Mouse (Mus musculus) embryonic facial prominence, embryonic 11.5 days (tissue): Measurements from ENCODE around the gene Gm8439. TPM values are rescaled to one million over a fixed set of nuclear protein-coding genes. Genes with fewer than 3 reads are reported as not detected.

ENCODE experiments used
- ATAC-seq: fragments of 200-750 bp; cut with Nextera tagmentation; replicated peaks from 2 replicates; pipeline ENCODE4 v1.8.0; 2017; ENCODE audit warnings: low read depth; ENCODE audit not compliant: insufficient number of reproducible peaks, low FRiP score, low TSS enrichment
- DNase-seq: peaks from one replicate; pipeline ENCODE4 v3.0.0-alpha.2; 2015; ENCODE audit warnings: low spot score
- H3K27ac ChIP-seq: fragments of 300-500 bp; sonication (generic); replicated peaks from 2 replicates; pipeline ENCODE4 v1.5.1; 2014; ENCODE audit warnings: mild to moderate bottlenecking, low read depth, low read length, control low read depth
- H3K27me3 ChIP-seq: fragments of 300-500 bp; sonication (generic); 2 replicates; pipeline ENCODE4 v1.6.1; 2014; ENCODE audit warnings: mild to moderate bottlenecking, low read length, moderate library complexity, mixed read lengths; ENCODE audit not compliant: control insufficient read depth, insufficient read depth
- H3K36me3 ChIP-seq: fragments of 300-500 bp; sonication (generic); replicated peaks from 2 replicates; pipeline ENCODE4 v1.6.1; 2014; ENCODE audit warnings: low read depth, mild to moderate bottlenecking, low read length, moderate library complexity, mixed read lengths; ENCODE audit not compliant: control insufficient read depth, insufficient read depth
- H3K4me1 ChIP-seq: fragments of 300-500 bp; sonication (generic); 2 replicates; pipeline ENCODE4 v1.6.1; 2014; ENCODE audit warnings: low read length, mixed read lengths; ENCODE audit not compliant: control insufficient read depth, insufficient read depth
- H3K4me2 ChIP-seq: fragments of 300-500 bp; sonication (generic); 2 replicates; pipeline ENCODE4 v1.6.1; 2014; ENCODE audit warnings: low read depth, mild to moderate bottlenecking, control low read depth, low read length, moderate library complexity
- H3K4me3 ChIP-seq: fragments of 300-500 bp; sonication (generic); 2 replicates; pipeline ENCODE4 v1.5.1; 2014; ENCODE audit warnings: low read depth, low read length, control low read depth
- H3K9ac ChIP-seq: fragments of 300-500 bp; sonication (generic); replicated peaks from 2 replicates; pipeline ENCODE4 v1.6.1; 2014; ENCODE audit warnings: mild to moderate bottlenecking, control low read depth, low read length
- H3K9me3 ChIP-seq: fragments of 300-500 bp; sonication (generic); replicated peaks from 2 replicates; pipeline ENCODE4 v1.6.1; 2016; ENCODE audit warnings: mild to moderate bottlenecking, low read length, inconsistent platforms, mixed read lengths; ENCODE audit not compliant: control insufficient read depth
- WGBS: fragments of 180-500 bp; shearing (Covaris S2); extraction: QIAGEN DNeasy Blood & Tissue Kit; methylation state at CpG from one replicate; pipeline ENCODE4 v1.1.7; 2014; 5-methylcytosine and 5-hydroxymethylcytosine counted together
- polyA plus RNA-seq: library from polyadenylated mRNA; unstranded; fragments of >200 nt; fragmentation: Nextera tagmentation; extraction: Ambion mirVana; gene quantifications from 2 replicates; pipeline ENCODE4 v1.2.1, GENCODE M21; 2014

Gm8439 gene
- polyA plus RNA-seq, 1 experiment from 2014 or later: not detected

GRCm38 (mm10) chr4:120643899-120644298 is 55.4 kb downstream of the Gm8439 start:
- no peak overlapping the region for H3K4me2 ChIP-seq
- no peak for DNase-seq
- no peaks in the 10 kb centered on the region for H3K9me3 ChIP-seq
- WGBS: 86% methylated on average over 3 of the region's 3 CpGs
- ATAC-seq: no peak
- H3K4me3 ChIP-seq: no peak overlapping the region
- H3K9ac ChIP-seq: no peak overlapping the region
- no peaks in the 10 kb centered on the region for H3K4me1 ChIP-seq
- peaks cover 4% of the 10 kb centered on the region for H3K27me3 ChIP-seq
- H3K27ac ChIP-seq: no peak overlapping the region
- H3K36me3 ChIP-seq: no peaks in the 10 kb centered on the region

DNA sequence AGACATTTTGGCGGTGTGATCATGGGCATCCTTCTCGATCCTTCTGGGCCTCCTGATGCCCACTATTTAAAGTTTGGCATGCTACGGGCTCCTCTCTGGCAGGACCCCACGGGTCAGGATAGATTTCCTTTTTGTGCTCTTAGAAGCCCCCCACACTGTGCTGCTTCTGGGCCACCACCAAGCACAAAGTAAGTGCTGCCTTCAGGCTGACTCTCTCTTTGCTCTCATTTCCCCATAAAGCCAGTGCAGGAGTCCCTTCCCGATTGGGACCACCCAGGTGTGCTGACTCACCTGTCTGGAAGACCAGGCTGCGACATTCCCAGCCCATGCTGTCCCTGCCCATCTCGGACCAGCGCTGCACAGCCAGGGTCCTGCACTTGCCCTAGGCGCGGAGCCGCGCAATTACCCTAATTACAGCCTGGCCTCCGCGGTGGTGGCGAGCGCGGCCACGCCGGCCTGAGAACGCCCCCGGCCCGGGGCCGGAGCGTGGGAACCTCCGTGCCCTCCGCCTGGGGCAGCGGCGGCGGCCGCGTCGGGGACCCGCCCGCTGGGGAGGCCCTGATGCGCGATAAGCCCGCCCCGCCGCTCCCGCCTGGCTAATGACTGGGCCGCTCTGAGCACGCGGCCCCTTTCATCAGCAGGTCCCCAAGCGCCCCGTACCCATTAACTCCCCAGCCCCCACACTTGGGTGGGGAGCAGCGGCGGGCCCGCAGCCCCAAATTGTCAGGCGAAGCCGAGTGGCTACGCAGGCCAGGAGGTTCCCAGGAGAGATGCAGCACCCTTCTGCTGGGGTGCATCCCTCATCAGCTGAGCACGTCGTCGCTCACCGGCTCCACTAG is 61.0 kb downstream of the Gm8439 start:
- peaks cover 4% of the 10 kb centered on the region; the same call in 1 of the 2 replicates for H3K4me1 ChIP-seq
- H3K9me3 ChIP-seq: no peaks in the 10 kb centered on the region
- no peak overlapping the region for H3K27ac ChIP-seq
- DNase-seq (peak; percentile 44), ATAC-seq (peak; percentile 64)
- H3K4me2 ChIP-seq: peak overlapping the region; percentile 89
- H3K4me3 ChIP-seq: peak overlapping the region; percentile 44
- peak overlapping the region; percentile 39; the same call in 1 of the 2 replicates for H3K9ac ChIP-seq
- 5% methylated on average over 53 of the region's 55 CpGs for WGBS
- H3K27me3 ChIP-seq: peaks cover 24% of the 10 kb centered on the region
- H3K36me3 ChIP-seq: no peaks in the 10 kb centered on the region

GRCm38 (mm10) chr4:120650208-120650592 is 61.7 kb downstream of the Gm8439 start:
- H3K4me3 ChIP-seq: peak overlapping the region; percentile 44
- no peak overlapping the region for H3K27ac ChIP-seq
- no peaks in the 10 kb centered on the region for H3K9me3 ChIP-seq
- H3K4me1 ChIP-seq: peaks cover 4% of the 10 kb centered on the region; the same call in 1 of the 2 replicates
- peaks cover 24% of the 10 kb centered on the region for H3K27me3 ChIP-seq
- H3K9ac ChIP-seq: 0 out of 2 replicates have a peak overlapping the region, but pooled peaks have one; percentile 39
- DNase-seq (no peak), ATAC-seq (no peak)
- H3K4me2 ChIP-seq: peak overlapping the region; percentile 89
- WGBS: 28% methylated on average over 7 of the region's 7 CpGs
- no peaks in the 10 kb centered on the region for H3K36me3 ChIP-seq

- WGBS: 72% methylated on average over 8 of the region's 8 CpGs
- H3K27ac ChIP-seq: no peak overlapping the region
- no peaks in the 10 kb centered on the region for H3K9me3 ChIP-seq
- ATAC-seq (no peak), DNase-seq (no peak)
- H3K36me3 ChIP-seq: no peaks in the 10 kb centered on the region
- H3K4me2 ChIP-seq: no peak overlapping the region
- H3K27me3 ChIP-seq: peaks cover 2% of the 10 kb centered on the region; the same call in 1 of the 2 replicates
- H3K9ac ChIP-seq: no peak overlapping the region
- H3K4me1 ChIP-seq: no peaks in the 10 kb centered on the region
- H3K4me3 ChIP-seq: no peak overlapping the region
Observed at GRCm38 (mm10) chr4:120655898-120656297, 67.4 kb downstream of the Gm8439 start.

Other genes starting within 250 kb of the Gm8439 start
- 27.2 and 31.4 TPM in 2 replicates for gene Scmh1, start 183.5 kb upstream of the Gm8439 start, polyA plus RNA-seq
- gene Slfnl1, start 56.5 kb upstream of the Gm8439 start, polyA plus RNA-seq: 0.11 TPM in 1 of 2 replicates, not detected in the other
- gene Ctps, start 18.5 kb upstream of the Gm8439 start, polyA plus RNA-seq: 143 and 145 TPM in 2 replicates
- gene Cited4, start 77.8 kb downstream of the Gm8439 start, polyA plus RNA-seq: 7.1 and 7.6 TPM in 2 replicates
- gene Kcnq4, start 159.9 kb downstream of the Gm8439 start, polyA plus RNA-seq: 4.3 and 4.6 TPM in 2 replicates
- 137 and 139 TPM in 2 replicates for gene Nfyc, start 242.8 kb downstream of the Gm8439 start, polyA plus RNA-seq